Mouse (Mus musculus): ENCODE data around the gene G0s2.
A peak's percentile ranks its signal among the peaks of the same experiment; 100 is the strongest.
"Not testable (repeated sequence)": the region's sequence is repeated elsewhere in the genome, so short reads cannot be mapped to it uniquely, and the experiment has no call there.

Gene G0s2

GRCm38 (mm10) chr1:193287578-193287977 lies 14.6 kb upstream of the G0s2 start:
- no peak for DNase-seq (ENCODE audit: low spot score)

- DNase-seq (ENCODE audit: low spot score): not testable (repeated sequence)
Observed at GRCm38 (mm10) chr1:193285766-193286325, 12.8 kb upstream of the G0s2 start.

GRCm38 (mm10) chr1:193284228-193284779 lies 11.3 kb upstream of the G0s2 start:
- no peak for DNase-seq (ENCODE audit: low spot score)

- no peak for DNase-seq (ENCODE audit: low spot score)
Observed at GRCm38 (mm10) chr1:193281344-193281743, 8.3 kb upstream of the G0s2 start.

- no peak for DNase-seq (ENCODE audit: low spot score)
Observed at GRCm38 (mm10) chr1:193279492-193279891, 6.5 kb upstream of the G0s2 start.

GRCm38 (mm10) chr1:193278414-193279045 lies 5.5 kb upstream of the G0s2 start:
- DNase-seq (ENCODE audit: low spot score): peak; percentile 48

- no peak for DNase-seq (ENCODE audit: low spot score)
Observed at GRCm38 (mm10) chr1:193274407-193275071, 1.5 kb upstream of the G0s2 start.

GRCm38 (mm10) chr1:193272137-193272915 lies 691 bp downstream of the G0s2 start:
- DNase-seq (ENCODE audit: low spot score): no peak

GRCm38 (mm10) chr1:193270965-193271763 lies 1.9 kb downstream of the G0s2 start:
- DNase-seq (ENCODE audit: low spot score): peak; percentile 51

- no peak for DNase-seq (ENCODE audit: low spot score)
Observed at GRCm38 (mm10) chr1:193265734-193266133, 7.3 kb downstream of the G0s2 start.

GRCm38 (mm10) chr1:193263955-193264598 lies 8.9 kb downstream of the G0s2 start, which contains the start of gene Hsd11b1:
Hsd11b1 (minus strand) TSS chr1:193264075.
- peak; percentile 72 for DNase-seq (ENCODE audit: low spot score)

GRCm38 (mm10) chr1:193263026-193263907 lies 9.8 kb downstream of the G0s2 start:
- DNase-seq (ENCODE audit: low spot score): no peak

GRCm38 (mm10) chr1:193261897-193262548 lies 11.0 kb downstream of the G0s2 start:
- DNase-seq (ENCODE audit: low spot score): peak; percentile 67

GRCm38 (mm10) chr1:193259559-193259958 lies 13.5 kb downstream of the G0s2 start:
- no peak for DNase-seq (ENCODE audit: low spot score)

- no peak for DNase-seq (ENCODE audit: low spot score)
Observed at GRCm38 (mm10) chr1:193256621-193257098, 16.4 kb downstream of the G0s2 start.

GRCm38 (mm10) chr1:193256289-193256577 lies 16.8 kb downstream of the G0s2 start:
- no peak for DNase-seq (ENCODE audit: low spot score)

- peak; percentile 80 for DNase-seq (ENCODE audit: low spot score)
Observed at GRCm38 (mm10) chr1:193255488-193256288, 17.3 kb downstream of the G0s2 start.

- DNase-seq (ENCODE audit: low spot score): no peak
Observed at GRCm38 (mm10) chr1:193255032-193255431, 18.0 kb downstream of the G0s2 start.

- DNase-seq (ENCODE audit: low spot score): not testable (repeated sequence)
Observed at GRCm38 (mm10) chr1:193253895-193254294, 19.1 kb downstream of the G0s2 start.
